1 mouse cellular context compared by ENCODE assay signal in the genomic region with DNA sequence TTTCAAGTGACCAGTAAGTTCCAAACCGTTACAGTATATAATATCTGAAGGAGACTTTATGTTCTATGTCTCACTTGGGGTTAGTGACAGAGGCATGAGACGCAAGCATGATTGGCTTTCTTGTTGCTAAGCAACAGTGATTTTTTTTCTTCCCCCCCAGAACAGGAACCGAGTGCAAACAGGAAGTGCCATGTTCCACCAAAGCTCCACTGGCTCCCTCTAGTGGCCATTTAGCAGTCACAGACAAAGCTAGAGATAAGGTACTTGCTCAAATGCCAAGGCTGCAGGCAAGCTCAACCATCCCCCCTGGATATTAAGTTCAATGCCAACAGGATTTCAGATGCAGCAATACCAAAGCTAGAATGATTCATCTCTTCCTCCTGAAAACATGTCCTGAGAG.
TF ChIP-seq lines count a peak whose summit lies in the region.

No protein-coding gene starts in this region.

TF ChIP-seq in myocyte, 11 proteins besides CTCF, POLR2A, EP300 and RAD21 (continued from another document):
- TF ChIP-seq CEBPB (IDR thresholded peaks at IDR 0.05; ENCODE audit: insufficient read depth, poor library complexity, severe bottlenecking) (no peak), MYOD1 (IDR thresholded peaks at IDR 0.05; ENCODE audit: control insufficient read depth in 1 of 3, insufficient read length in 2 of 3, low read depth in 2 of 3) (no peak), TCF3 (IDR thresholded peaks at IDR 0.05; ENCODE audit: insufficient read length, low read depth) (no peak)
